Mouse (Mus musculus) frontal cortex, postnatal 10 days (tissue): ENCODE data around the gene Nop2.
"Not testable (repeated sequence)": the region's sequence is repeated elsewhere in the genome, so short reads cannot be mapped to it uniquely, and the experiment has no call there.

Experiments used
- DNase-seq, 2 experiments: peaks; one replicate each; pipeline ENCODE4 v3.0.0; 2022; ENCODE audit warnings: low spot score in 2 of 2, mixed read lengths in 1 of 2

Gene Nop2

GRCm38 (mm10) chr6:125153682-125154081 lies 22.0 kb downstream of the Nop2 start:
- no peak for DNase-seq

GRCm38 (mm10) chr6:125154550-125154949 lies 22.8 kb downstream of the Nop2 start:
- no peak for DNase-seq

- DNase-seq: no peak
Measured at GRCm38 (mm10) chr6:125155262-125155661, 23.6 kb downstream of the Nop2 start.

- DNase-seq: no peak
Measured at GRCm38 (mm10) chr6:125156491-125156890, 24.8 kb downstream of the Nop2 start.

GRCm38 (mm10) chr6:125156903-125157614 lies 25.4 kb downstream of the Nop2 start:
- DNase-seq: no peak

GRCm38 (mm10) chr6:125158944-125159492 lies 27.3 kb downstream of the Nop2 start:
- no peak for DNase-seq

GRCm38 (mm10) chr6:125159773-125160557 lies 28.3 kb downstream of the Nop2 start:
- DNase-seq: peak in 1 of 2 experiments; percentile 12

GRCm38 (mm10) chr6:125160558-125160853 lies 28.8 kb downstream of the Nop2 start:
- DNase-seq: peak in 1 of 2 experiments; percentile 25

GRCm38 (mm10) chr6:125160854-125161760 lies 29.4 kb downstream of the Nop2 start:
- peak in 1 of 2 experiments; percentile 48 for DNase-seq

- DNase-seq: peak in 1 of 2 experiments; percentile 61
Measured at GRCm38 (mm10) chr6:125161971-125162370, 30.3 kb downstream of the Nop2 start.

- not testable (repeated sequence) for DNase-seq
Measured at GRCm38 (mm10) chr6:125162615-125163305, 31.1 kb downstream of the Nop2 start.

GRCm38 (mm10) chr6:125163801-125164657 lies 32.3 kb downstream of the Nop2 start:
- peak in 1 of 2 experiments; percentile 50 for DNase-seq

GRCm38 (mm10) chr6:125164672-125165327 lies 33.1 kb downstream of the Nop2 start:
- DNase-seq: peak in 1 of 2 experiments; percentile 74

- peak; percentile 96 to 98 for DNase-seq
Measured at GRCm38 (mm10) chr6:125165328-125165891, 33.7 kb downstream of the Nop2 start.

- peak; percentile 46 to 52 for DNase-seq
Measured at GRCm38 (mm10) chr6:125166051-125166751, 34.5 kb downstream of the Nop2 start, which contains the start of gene Gapdh. Gene Gapdh, minus strand, starts transcription at chr6:125166467.

- peak; percentile 35 to 41 for DNase-seq
Measured at GRCm38 (mm10) chr6:125166861-125167650, 35.3 kb downstream of the Nop2 start.

- DNase-seq: no peak
Measured at GRCm38 (mm10) chr6:125168086-125168485, 36.4 kb downstream of the Nop2 start.

GRCm38 (mm10) chr6:125170194-125170593 lies 38.5 kb downstream of the Nop2 start:
- DNase-seq: no peak
